Mouse (Mus musculus): Measurements from ENCODE around the gene Npb. TPM values are rescaled to one million over a fixed set of nuclear protein-coding genes. Genes with fewer than 3 reads are reported as not detected.

Npb gene
- polyA plus RNA-seq, 1 experiment from 2014 or later: 0.99 TPM

GRCm38 (mm10) chr11:120627468-120628300, 19.4 kb downstream of the Npb start:
- Histone ChIP-seq H3K9ac (ENCODE audit: low read depth, low read length) (no peak overlapping the region), H3K4me1 (ENCODE audit: control insufficient read depth, insufficient read depth, low read depth, low read length) (peaks cover 46% of the 10 kb centered on the region), H3K9me3 (ENCODE audit: control insufficient read depth, low read length) (no peaks in the 10 kb centered on the region), H3K36me3 (ENCODE audit: control insufficient read depth, insufficient read depth, low read length) (peaks cover 16% of the 10 kb centered on the region), H3K4me3 (ENCODE audit: low read length) (no peak overlapping the region), H3K4me2 (ENCODE audit: low read length) (no peak overlapping the region), H3K27me3 (replicated peaks; ENCODE audit: control insufficient read depth, insufficient read depth, low read length) (no peaks in the 10 kb centered on the region), H3K27ac (ENCODE audit: low read depth, low read length) (no peak overlapping the region)
- no peak for ATAC-seq
- 80% methylated on average over 22 of the region's 22 CpGs for WGBS

GRCm38 (mm10) chr11:120628601-120629340, 20.5 kb downstream of the Npb start:
- no peak overlapping the region for H3K9ac ChIP-seq (ENCODE audit: low read depth, low read length)
- H3K36me3 ChIP-seq (ENCODE audit: control insufficient read depth, insufficient read depth, low read length): peaks cover 12% of the 10 kb centered on the region
- peaks cover 41% of the 10 kb centered on the region for H3K4me1 ChIP-seq (ENCODE audit: control insufficient read depth, insufficient read depth, low read depth, low read length)
- 95% methylated on average over 23 of the region's 23 CpGs for WGBS
- H3K27ac ChIP-seq (ENCODE audit: low read depth, low read length): no peak overlapping the region
- no peaks in the 10 kb centered on the region for H3K9me3 ChIP-seq (ENCODE audit: control insufficient read depth, low read length)
- ATAC-seq: no peak
- no peak overlapping the region for H3K4me3 ChIP-seq (ENCODE audit: low read length)
- H3K4me2 ChIP-seq (ENCODE audit: low read length): no peak overlapping the region
- no peaks in the 10 kb centered on the region for H3K27me3 ChIP-seq (replicated peaks; ENCODE audit: control insufficient read depth, insufficient read depth, low read length)

- no peak overlapping the region for H3K4me3 ChIP-seq (ENCODE audit: low read length)
Observed at GRCm38 (mm10) chr11:120629341-120629730, 21.1 kb downstream of the Npb start.

GRCm38 (mm10) chr11:120629911-120630310, 21.6 kb downstream of the Npb start:
- no peaks in the 10 kb centered on the region for H3K9me3 ChIP-seq (ENCODE audit: control insufficient read depth, low read length)
- H3K27ac ChIP-seq (ENCODE audit: low read depth, low read length): peak overlapping the region; percentile 48; the same call in 1 of the 2 replicates
- H3K36me3 ChIP-seq (ENCODE audit: control insufficient read depth, insufficient read depth, low read length): peaks cover 12% of the 10 kb centered on the region
- no peak for ATAC-seq
- H3K4me2 ChIP-seq (ENCODE audit: low read length): peak overlapping the region; percentile 27
- H3K9ac ChIP-seq (ENCODE audit: low read depth, low read length): peak overlapping the region; percentile 52
- H3K27me3 ChIP-seq (replicated peaks; ENCODE audit: control insufficient read depth, insufficient read depth, low read length): no peaks in the 10 kb centered on the region
- peaks cover 36% of the 10 kb centered on the region for H3K4me1 ChIP-seq (ENCODE audit: control insufficient read depth, insufficient read depth, low read depth, low read length)
- 40% methylated on average over 3 of the region's 7 CpGs for WGBS
- peak overlapping the region; percentile 11; the same call in 1 of the 2 replicates for H3K4me3 ChIP-seq (ENCODE audit: low read length)

More at GRCm38 (mm10) chr11:120629341-120629730, 21.1 kb downstream of the Npb start:
- no peaks in the 10 kb centered on the region for H3K9me3 ChIP-seq (ENCODE audit: control insufficient read depth, low read length)
- H3K27me3 ChIP-seq (replicated peaks; ENCODE audit: control insufficient read depth, insufficient read depth, low read length): no peaks in the 10 kb centered on the region
- H3K36me3 ChIP-seq (ENCODE audit: control insufficient read depth, insufficient read depth, low read length): peaks cover 12% of the 10 kb centered on the region
- peaks cover 36% of the 10 kb centered on the region for H3K4me1 ChIP-seq (ENCODE audit: control insufficient read depth, insufficient read depth, low read depth, low read length)
- H3K4me2 ChIP-seq (ENCODE audit: low read length): no peak overlapping the region; the same call in 1 of the 2 replicates
- H3K27ac ChIP-seq (ENCODE audit: low read depth, low read length): peak overlapping the region; percentile 48; the same call in 1 of the 2 replicates
- ATAC-seq: no peak
- 78% methylated on average over 23 of the region's 23 CpGs for WGBS
- no peak overlapping the region for H3K9ac ChIP-seq (ENCODE audit: low read depth, low read length)

GRCm38 (mm10) chr11:120630401-120630871, 22.2 kb downstream of the Npb start:
- no peak for ATAC-seq
- Histone ChIP-seq H3K9ac (ENCODE audit: low read depth, low read length) (peak overlapping the region; percentile 52), H3K36me3 (ENCODE audit: control insufficient read depth, insufficient read depth, low read length) (peaks cover 12% of the 10 kb centered on the region), H3K4me2 (ENCODE audit: low read length) (no peak overlapping the region; the same call in 1 of the 2 replicates), H3K4me3 (ENCODE audit: low read length) (peak overlapping the region; percentile 11; the same call in 1 of the 2 replicates), H3K27me3 (replicated peaks; ENCODE audit: control insufficient read depth, insufficient read depth, low read length) (no peaks in the 10 kb centered on the region), H3K9me3 (ENCODE audit: control insufficient read depth, low read length) (no peaks in the 10 kb centered on the region), H3K27ac (ENCODE audit: low read depth, low read length) (peak overlapping the region; percentile 48), H3K4me1 (ENCODE audit: control insufficient read depth, insufficient read depth, low read depth, low read length) (peaks cover 32% of the 10 kb centered on the region)
- 38% methylated on average over 5 of the region's 5 CpGs for WGBS

GRCm38 (mm10) chr11:120630881-120631725, 22.8 kb downstream of the Npb start:
- ATAC-seq: no peak
- 36% methylated on average over 7 of the region's 7 CpGs for WGBS
- Histone ChIP-seq H3K9me3 (ENCODE audit: control insufficient read depth, low read length) (no peaks in the 10 kb centered on the region), H3K9ac (ENCODE audit: low read depth, low read length) (no peak overlapping the region), H3K4me1 (ENCODE audit: control insufficient read depth, insufficient read depth, low read depth, low read length) (peaks cover 31% of the 10 kb centered on the region), H3K36me3 (ENCODE audit: control insufficient read depth, insufficient read depth, low read length) (peaks cover 12% of the 10 kb centered on the region), H3K27me3 (replicated peaks; ENCODE audit: control insufficient read depth, insufficient read depth, low read length) (no peaks in the 10 kb centered on the region), H3K4me3 (ENCODE audit: low read length) (no peak overlapping the region), H3K27ac (ENCODE audit: low read depth, low read length) (peak overlapping the region; percentile 41; the same call in 1 of the 2 replicates), H3K4me2 (ENCODE audit: low read length) (peak overlapping the region; percentile 96; the same call in 1 of the 2 replicates)

GRCm38 (mm10) chr11:120631726-120632448, 23.6 kb downstream of the Npb start:
- Histone ChIP-seq H3K4me2 (ENCODE audit: low read length) (peak overlapping the region; percentile 96), H3K4me3 (ENCODE audit: low read length) (peak overlapping the region; percentile 90), H3K36me3 (ENCODE audit: control insufficient read depth, insufficient read depth, low read length) (peaks cover 12% of the 10 kb centered on the region), H3K4me1 (ENCODE audit: control insufficient read depth, insufficient read depth, low read depth, low read length) (peaks cover 31% of the 10 kb centered on the region), H3K9ac (ENCODE audit: low read depth, low read length) (peak overlapping the region; percentile 94), H3K27ac (ENCODE audit: low read depth, low read length) (peak overlapping the region; percentile 88), H3K27me3 (replicated peaks; ENCODE audit: control insufficient read depth, insufficient read depth, low read length) (no peaks in the 10 kb centered on the region), H3K9me3 (ENCODE audit: control insufficient read depth, low read length) (no peaks in the 10 kb centered on the region)
- ATAC-seq: no peak
- WGBS: 65% methylated on average over 4 of the region's 4 CpGs

All from hindbrain, embryonic 16.5 days (tissue).